Mouse (Mus musculus) gastrocnemius, postnatal 36 days (tissue): ENCODE measurements around the gene Hectd4. TPM values are rescaled to one million over a fixed set of nuclear protein-coding genes. Genes with fewer than 3 reads are reported as not detected.

ENCODE experiments used
- DNase-seq, 2 experiments: peaks; one replicate each; pipeline ENCODE4 v3.0.0; 2022
- intact Hi-C: fragments of 180-260 bp; cut with DNase I; formaldehyde crosslinking; loops from one replicate; pipeline ENCODE4 v1.15.1; 2025
- long read RNA-seq, 2 experiments: library from polyadenylated mRNA; stranded (forward); transcript quantifications; one replicate each; pipeline ENCODE4 v2.0.0; 2021
- total RNA-seq, 2 experiments: library from RNA; stranded (reverse); gene quantifications; 2 replicates each; pipeline ENCODE4 v1.2.3; 2021

Gene Hectd4
- 10 to 100 TPM; 10.9 to 12.1 TPM for total RNA-seq
- long read RNA-seq, experiment 1, partial matches to known transcripts, result 5 of 7 reads
- long read RNA-seq, experiment 1, other reads (novel, unspliced or antisense), result 2 of 7 reads
- long read RNA-seq, experiment 2, partial matches to known transcripts, result 6 of 7 reads
- long read RNA-seq, experiment 2, other reads (novel, unspliced or antisense), result 1 of 7 reads

GRCm38 (mm10) chr5:121219980-121220731, at the start of gene Hectd4:
Gene Hectd4 (plus strand): TSS chr5:121220219.
- intact Hi-C loops, result loop anchor here (2.0 to 5.0 kb wide), 2 partner anchors 157 to 173 kb away; no protein-coding TSS in a partner anchor
- DNase-seq, result peak; percentile 96 to 97

GRCm38 (mm10) chr5:121172835-121173234, 47.2 kb upstream of the Hectd4 start:
- intact Hi-C loops, result loop anchor here (2.0 kb wide), 1 partner anchor 218 kb away; no protein-coding TSS in a partner anchor
- DNase-seq, result no peak

- intact Hi-C loops, result no loop called here
- no peak for DNase-seq
These were observed 40.8 kb upstream of the Hectd4 start for GRCm38 (mm10) chr5:121179077-121179857.

- DNase-seq, result no peak
- intact Hi-C loops, result no loop called here
These were observed 36.8 kb upstream of the Hectd4 start for GRCm38 (mm10) chr5:121183269-121183668.

- no peak for DNase-seq
- intact Hi-C loops, result no loop called here
These were observed 35.6 kb upstream of the Hectd4 start for GRCm38 (mm10) chr5:121184375-121184774.

GRCm38 (mm10) chr5:121184945-121185551, 35.0 kb upstream of the Hectd4 start:
- DNase-seq, result no peak
- intact Hi-C loops, result no loop called here

GRCm38 (mm10) chr5:121187580-121188001, 32.4 kb upstream of the Hectd4 start:
- intact Hi-C loops, result no loop called here
- DNase-seq, result peak in 1 of 2 experiments; percentile 40

- DNase-seq, result no peak
- intact Hi-C loops, result no loop called here
These were observed 31.8 kb upstream of the Hectd4 start for GRCm38 (mm10) chr5:121188265-121188664.

GRCm38 (mm10) chr5:121189182-121189581, 30.8 kb upstream of the Hectd4 start:
- no peak for DNase-seq
- intact Hi-C loops, result no loop called here

GRCm38 (mm10) chr5:121190210-121190835, 29.7 kb upstream of the Hectd4 start:
- DNase-seq, result no peak
- intact Hi-C loops, result no loop called here

GRCm38 (mm10) chr5:121190836-121191583, 29.0 kb upstream of the Hectd4 start, which contains the start of gene Ptpn11:
Gene Ptpn11 (minus strand): TSS chr5:121191397.
- intact Hi-C loops, result no loop called here
- peak; percentile 74 to 81 for DNase-seq

GRCm38 (mm10) chr5:121191584-121191906, 28.5 kb upstream of the Hectd4 start:
- intact Hi-C loops, result no loop called here

GRCm38 (mm10) chr5:121194173-121194572, 25.8 kb upstream of the Hectd4 start:
- intact Hi-C loops, result no loop called here
- DNase-seq, result no peak

More at GRCm38 (mm10) chr5:121191584-121191906, 28.5 kb upstream of the Hectd4 start:
- DNase-seq, result no peak

- intact Hi-C loops, result no loop called here
- no peak for DNase-seq
These were observed 23.3 kb upstream of the Hectd4 start for GRCm38 (mm10) chr5:121196764-121197163.

GRCm38 (mm10) chr5:121197337-121197736, 22.7 kb upstream of the Hectd4 start:
- intact Hi-C loops, result no loop called here
- no peak for DNase-seq

GRCm38 (mm10) chr5:121198376-121198775, 21.6 kb upstream of the Hectd4 start:
- no peak for DNase-seq
- intact Hi-C loops, result no loop called here

GRCm38 (mm10) chr5:121201739-121202138, 18.3 kb upstream of the Hectd4 start:
- no peak for DNase-seq
- intact Hi-C loops, result no loop called here

- intact Hi-C loops, result no loop called here
- no peak for DNase-seq
These were observed 17.6 kb upstream of the Hectd4 start for GRCm38 (mm10) chr5:121202467-121202866.
